Mouse (Mus musculus): Measurements from ENCODE around the gene Son.

GRCm38 (mm10) chr16:91630584-91630983 is 16.7 kb upstream of the Son start:
- TF ChIP-seq CTCF (IDR thresholded peaks at IDR 0.05; ENCODE audit: low read depth, low read length) (no peak), POLR2A (IDR thresholded peaks at IDR 0.05; ENCODE audit: extremely low read depth, insufficient read depth, low read length) (no peak)

Measured in liver, adult 2 months (tissue).